Mouse (Mus musculus) midbrain, embryonic 16.5 days (tissue): ENCODE measurements around the gene Kcnh7. TPM values are rescaled to one million over a fixed set of nuclear protein-coding genes. Genes with fewer than 3 reads are reported as not detected.

ENCODE experiments used
- ATAC-seq: fragments of 200-750 bp; cut with Nextera tagmentation; 2 replicates; pipeline ENCODE4 v1.8.0; 2017; ENCODE audit warnings: moderate TSS enrichment
- H3K27ac ChIP-seq: fragments of 300-500 bp; sonication (generic); 2 replicates; pipeline ENCODE4 v1.5.1; 2014; ENCODE audit warnings: mild to moderate bottlenecking, low read length, mixed read lengths
- H3K27me3 ChIP-seq: fragments of 300-500 bp; sonication (generic); 2 replicates; pipeline ENCODE4 v1.6.1; 2014; ENCODE audit warnings: low read depth, low read length, mixed read lengths; ENCODE audit not compliant: control insufficient read depth, insufficient read depth
- H3K36me3 ChIP-seq: fragments of 300-500 bp; sonication (generic); 2 replicates; pipeline ENCODE4 v1.6.1; 2014; ENCODE audit warnings: mild to moderate bottlenecking, low read length, moderate library complexity, mixed read lengths; ENCODE audit not compliant: control insufficient read depth, insufficient read depth
- H3K4me1 ChIP-seq: fragments of 300-500 bp; sonication (generic); 2 replicates; pipeline ENCODE4 v1.6.1; 2014; ENCODE audit warnings: mild to moderate bottlenecking, low read length, mixed read lengths; ENCODE audit not compliant: control insufficient read depth, insufficient read depth
- H3K4me2 ChIP-seq: fragments of 300-500 bp; sonication (generic); 2 replicates; pipeline ENCODE4 v1.6.1; 2014; ENCODE audit warnings: mild to moderate bottlenecking, low read length, mixed read lengths
- H3K4me3 ChIP-seq: fragments of 300-500 bp; sonication (generic); 2 replicates; pipeline ENCODE4 v1.5.1; 2014; ENCODE audit warnings: low read depth, mild to moderate bottlenecking, low read length, moderate library complexity, mixed read lengths
- H3K9ac ChIP-seq: fragments of 300-500 bp; sonication (generic); 2 replicates; pipeline ENCODE4 v1.6.1; 2014; ENCODE audit warnings: low read depth, low read length, mixed read lengths
- H3K9me3 ChIP-seq: fragments of 300-500 bp; sonication (generic); replicated peaks from 2 replicates; pipeline ENCODE4 v1.6.1; 2014; ENCODE audit warnings: mild to moderate bottlenecking, low read length, mixed read lengths; ENCODE audit not compliant: control insufficient read depth, poor library complexity, severe bottlenecking
- WGBS: fragments of 180-500 bp; shearing (Covaris S2); extraction: QIAGEN DNeasy Blood & Tissue Kit; methylation state at CpG from one replicate; pipeline ENCODE4 v1.1.7; 2014; 5-methylcytosine and 5-hydroxymethylcytosine counted together
- polyA plus RNA-seq: library from polyadenylated mRNA; unstranded; fragments of >200 nt; fragmentation: Nextera tagmentation; extraction: Ambion mirVana; gene quantifications from 2 replicates; pipeline ENCODE4 v1.2.1, GENCODE M21; 2015

The Kcnh7 gene
- 9.6 and 10.3 TPM in 2 replicates for polyA plus RNA-seq

GRCm38 (mm10) chr2:63183563-63184545 is at the start of gene Kcnh7:
Kcnh7 (minus strand) TSS chr2:63184287.
- peak within 1 kb of the TSS; percentile 81 for H3K4me2 ChIP-seq
- ATAC-seq = peak; percentile 87
- under 1% methylated on average over 49 of the region's 49 CpGs for WGBS
- no peaks in the 10 kb centered on the region for H3K27me3 ChIP-seq
- no peaks in the 10 kb centered on the region for H3K36me3 ChIP-seq
- H3K4me1 ChIP-seq = peaks cover 18% of the 10 kb centered on the region
- H3K9me3 ChIP-seq = no peaks in the 10 kb centered on the region
- H3K4me3 ChIP-seq = peak within 1 kb of the TSS; percentile 71
- peak within 1 kb of the TSS; percentile 90 for H3K27ac ChIP-seq
- H3K9ac ChIP-seq = peak within 1 kb of the TSS; percentile 76

GRCm38 (mm10) chr2:63207435-63207834 is 23.3 kb upstream of the Kcnh7 start:
- Histone ChIP-seq H3K4me3 (no peak overlapping the region), H3K36me3 (no peaks in the 10 kb centered on the region), H3K4me2 (no peak overlapping the region), H3K9ac (no peak overlapping the region), H3K4me1 (no peaks in the 10 kb centered on the region), H3K27ac (no peak overlapping the region), H3K9me3 (no peaks in the 10 kb centered on the region), H3K27me3 (no peaks in the 10 kb centered on the region)
- ATAC-seq = no peak
- 42% methylated on average over 3 of the region's 3 CpGs for WGBS

GRCm38 (mm10) chr2:63186014-63186413 is 1.9 kb upstream of the Kcnh7 start:
- Histone ChIP-seq H3K4me2 (no peak overlapping the region), H3K9ac (no peak overlapping the region), H3K27ac (no peak overlapping the region), H3K9me3 (no peaks in the 10 kb centered on the region), H3K27me3 (no peaks in the 10 kb centered on the region), H3K4me3 (no peak overlapping the region), H3K4me1 (peaks cover 16% of the 10 kb centered on the region), H3K36me3 (no peaks in the 10 kb centered on the region)
- 6% methylated on average over 2 of the region's 2 CpGs for WGBS
- ATAC-seq = no peak

- WGBS = 2% methylated on average over 15 of the region's 15 CpGs
- no peaks in the 10 kb centered on the region for H3K9me3 ChIP-seq
- H3K27ac ChIP-seq = peak overlapping the region; percentile 90
- H3K36me3 ChIP-seq = no peaks in the 10 kb centered on the region
- no peaks in the 10 kb centered on the region for H3K27me3 ChIP-seq
- H3K4me2 ChIP-seq = peak overlapping the region; percentile 81
- H3K4me1 ChIP-seq = peaks cover 18% of the 10 kb centered on the region
- peak; percentile 91 for ATAC-seq
- H3K9ac ChIP-seq = peak overlapping the region; percentile 76
- H3K4me3 ChIP-seq = peak overlapping the region; percentile 71
These were observed 704 bp upstream of the Kcnh7 start for GRCm38 (mm10) chr2:63184551-63185430.

GRCm38 (mm10) chr2:63153701-63154100 is 30.4 kb downstream of the Kcnh7 start:
- no peaks in the 10 kb centered on the region for H3K9me3 ChIP-seq
- H3K27ac ChIP-seq = no peak overlapping the region
- ATAC-seq = no peak
- H3K4me1 ChIP-seq = no peaks in the 10 kb centered on the region
- no peaks in the 10 kb centered on the region for H3K27me3 ChIP-seq
- no peak overlapping the region for H3K4me3 ChIP-seq
- no peak overlapping the region for H3K4me2 ChIP-seq
- H3K36me3 ChIP-seq = no peaks in the 10 kb centered on the region
- no peak overlapping the region for H3K9ac ChIP-seq

GRCm38 (mm10) chr2:63127762-63128516 is 56.1 kb downstream of the Kcnh7 start:
- Histone ChIP-seq H3K36me3 (no peaks in the 10 kb centered on the region), H3K9ac (no peak overlapping the region), H3K4me2 (no peak overlapping the region), H3K4me1 (peaks cover 5% of the 10 kb centered on the region), H3K27ac (no peak overlapping the region), H3K4me3 (no peak overlapping the region), H3K27me3 (no peaks in the 10 kb centered on the region), H3K9me3 (no peaks in the 10 kb centered on the region)
- 81% methylated on average over 2 of the region's 2 CpGs for WGBS
- ATAC-seq = no peak

- ATAC-seq = no peak
- 78% methylated on average over 3 of the region's 3 CpGs for WGBS
These were observed 63.8 kb downstream of the Kcnh7 start for GRCm38 (mm10) chr2:63120316-63120715.

More at GRCm38 (mm10) chr2:63120316-63120715, 63.8 kb downstream of the Kcnh7 start:
- H3K4me2 ChIP-seq = no peak overlapping the region
- H3K4me1 ChIP-seq = peaks cover 15% of the 10 kb centered on the region
- no peak overlapping the region for H3K27ac ChIP-seq
- H3K27me3 ChIP-seq = no peaks in the 10 kb centered on the region
- no peak overlapping the region for H3K4me3 ChIP-seq
- H3K9ac ChIP-seq = no peak overlapping the region
- no peaks in the 10 kb centered on the region for H3K9me3 ChIP-seq
- no peaks in the 10 kb centered on the region for H3K36me3 ChIP-seq
